Mouse (Mus musculus) adrenal gland, postnatal 4 days (tissue): ENCODE data around the gene B4galnt4. TPM values are rescaled to one million over a fixed set of nuclear protein-coding genes. Genes with fewer than 3 reads are reported as not detected.

Source experiments
- DNase-seq, 2 experiments: peaks; one replicate each; pipeline ENCODE4 v3.0.0; 2021 to 2022; ENCODE audit warnings: low spot score in 2 of 2, mixed read lengths in 2 of 2
- total RNA-seq, 2 experiments: library from RNA; stranded (reverse); gene quantifications; 2 replicates each; pipeline ENCODE4 v1.2.3; 2021

Gene B4galnt4
- total RNA-seq, 2 experiments from 2014 or later, result 7.0 to 11.3 TPM

DNA sequence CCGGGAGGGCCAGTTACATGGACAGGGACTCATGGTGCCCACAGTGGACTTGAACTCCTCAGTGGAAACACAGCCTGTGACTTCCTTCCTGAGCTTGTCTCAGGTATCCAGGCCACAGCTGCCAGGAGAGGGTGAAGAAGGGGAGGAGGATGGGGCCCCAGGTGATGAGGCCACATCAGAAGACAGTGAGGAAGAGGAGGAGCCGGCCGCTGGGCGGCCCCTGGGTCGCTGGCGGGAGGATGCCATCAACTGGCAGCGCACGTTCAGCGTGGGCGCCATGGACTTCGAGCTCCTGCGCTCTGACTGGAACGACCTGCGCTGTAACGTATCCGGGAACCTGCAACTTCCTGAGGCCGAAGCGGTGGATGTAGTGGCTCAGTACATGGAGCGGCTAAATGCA, 7.4 kb downstream of the B4galnt4 start:
- no peak for DNase-seq

DNA sequence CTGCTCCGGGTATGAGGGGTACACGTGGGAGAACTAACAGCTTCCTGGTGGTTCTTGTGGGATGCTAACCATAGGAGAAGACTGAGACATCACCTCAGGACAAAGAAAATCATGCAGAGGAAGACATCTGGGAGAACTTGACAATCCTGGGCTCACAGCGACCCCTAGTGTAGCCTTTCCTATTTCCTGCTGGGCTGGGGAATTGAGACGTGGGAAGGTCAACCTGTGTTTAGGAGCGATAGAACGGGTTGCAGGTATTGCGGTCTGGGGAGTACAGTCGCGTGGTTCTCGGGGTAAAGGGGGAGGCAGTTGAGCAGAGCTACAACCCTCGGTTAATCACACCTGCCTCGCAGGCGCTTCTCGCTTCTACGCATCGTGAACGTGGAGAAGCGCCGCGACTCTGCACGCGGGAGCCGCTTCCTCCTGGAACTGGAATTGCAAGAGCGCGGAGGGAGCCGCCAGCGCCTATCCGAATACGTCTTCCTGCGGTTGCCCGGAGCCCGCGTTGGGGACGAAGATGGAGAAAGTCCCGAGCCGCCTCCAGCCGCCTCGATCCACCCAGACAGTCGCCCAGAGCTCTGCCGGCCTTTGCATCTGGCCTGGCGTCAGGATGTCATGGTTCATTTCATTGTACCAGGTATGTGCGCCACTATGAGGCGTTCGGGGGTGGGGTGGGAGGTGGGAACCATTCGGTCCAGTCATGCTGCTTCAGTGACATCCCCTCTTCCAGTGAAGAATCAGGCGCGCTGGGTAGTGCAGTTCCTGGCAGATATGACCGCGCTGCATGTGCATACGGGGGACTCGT, 9.4 kb downstream of the B4galnt4 start:
- peak in 1 of 2 experiments; percentile 45 for DNase-seq

DNA sequence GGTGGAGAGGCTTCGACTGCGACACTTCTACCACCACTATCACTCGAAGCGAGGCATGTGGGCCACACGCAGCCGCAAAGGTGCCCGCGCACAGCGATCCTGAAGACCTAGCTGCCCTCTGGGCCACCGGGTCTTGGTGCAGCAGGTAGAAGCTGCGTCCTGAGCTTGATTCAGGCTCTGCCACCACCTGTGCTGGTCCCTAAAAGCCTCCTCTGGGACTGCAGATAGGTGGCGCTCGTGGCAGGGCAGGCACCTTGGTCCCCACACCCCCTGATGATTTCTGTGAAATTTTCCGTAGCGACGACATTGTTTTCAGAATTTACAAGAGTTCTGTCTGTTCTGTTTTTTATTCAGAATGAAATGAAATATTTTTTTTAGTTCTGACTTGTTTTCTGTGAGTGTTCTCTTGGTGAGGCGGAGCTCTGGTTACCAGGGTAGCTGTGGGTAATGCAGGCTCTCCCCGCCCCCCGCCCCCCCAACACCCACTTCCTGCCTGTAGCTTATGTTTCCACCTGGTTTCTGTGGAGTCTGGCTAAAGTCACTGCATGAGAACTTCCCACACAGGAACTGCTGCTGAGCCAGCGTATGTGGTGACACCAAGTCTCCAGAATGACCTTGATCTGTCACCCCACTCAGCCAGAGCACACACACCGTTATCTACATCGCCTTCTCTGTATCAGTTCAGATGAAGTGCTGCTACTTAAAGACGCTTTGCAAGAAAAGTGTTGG, 11.3 kb downstream of the B4galnt4 start:
- DNase-seq, result no peak

DNA sequence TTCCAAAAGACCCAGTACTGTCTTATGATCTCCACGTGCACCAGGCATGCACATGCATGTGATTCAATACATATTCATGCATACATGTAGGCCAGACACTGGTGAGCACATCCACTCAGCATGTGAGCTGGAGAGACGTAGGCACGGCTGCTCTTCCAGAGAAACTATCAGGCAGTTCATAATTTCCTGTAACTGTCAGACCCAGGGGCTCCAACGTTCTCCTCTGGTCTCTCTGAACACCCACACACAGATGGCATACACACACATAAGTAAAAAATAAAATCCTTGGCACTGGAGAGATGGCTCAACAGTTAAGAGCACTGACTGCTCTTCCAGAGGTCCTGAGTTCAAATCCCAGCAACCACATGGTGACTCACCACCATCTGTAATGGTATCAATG, 12.9 kb downstream of the B4galnt4 start:
- DNase-seq, result no peak

DNA sequence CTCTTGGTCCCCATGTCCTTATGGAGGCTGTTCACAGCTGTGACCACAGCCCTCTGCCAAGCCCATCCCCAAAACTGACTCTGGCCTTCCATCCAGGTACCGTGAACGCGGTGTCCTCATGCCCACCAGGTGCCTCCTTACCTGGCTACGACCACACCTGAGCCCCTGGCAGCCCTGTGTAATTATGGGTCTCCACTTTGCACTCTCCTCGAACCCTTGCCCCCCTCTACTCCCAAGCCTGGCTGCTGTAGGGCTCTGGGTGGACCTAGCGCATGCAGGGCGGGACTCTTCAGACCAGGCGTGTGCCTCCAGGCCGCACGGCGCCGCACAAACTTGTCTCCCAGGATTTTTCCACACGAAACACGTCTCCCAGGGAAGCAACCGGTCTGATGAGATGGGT, 16.9 kb downstream of the B4galnt4 start, which contains the start of gene Pkp3:
Pkp3 (plus strand) TSS at position 378 of the 400 bp plus-strand sequence.
- DNase-seq, result no peak

DNA sequence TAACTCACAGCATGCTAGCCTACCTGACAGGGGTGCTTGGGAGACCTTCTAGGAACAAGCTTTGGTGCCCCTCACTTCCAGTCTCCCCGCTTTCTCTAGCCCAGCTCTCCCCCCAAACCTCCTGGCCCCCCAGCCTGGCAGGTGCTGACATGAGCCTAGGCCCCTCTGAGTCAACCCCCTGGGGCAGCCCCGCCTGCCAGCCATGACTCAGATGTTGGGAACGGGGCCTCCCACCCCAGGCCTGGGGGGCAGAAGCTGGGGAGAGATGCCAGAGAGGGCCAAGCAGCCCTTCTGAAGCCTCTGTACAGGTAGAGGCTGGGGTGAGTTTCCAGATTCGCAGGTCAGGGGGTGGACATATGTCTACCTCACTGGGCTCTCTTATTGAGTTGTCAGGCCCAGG, 18.0 kb downstream of the B4galnt4 start:
- no peak for DNase-seq

DNA sequence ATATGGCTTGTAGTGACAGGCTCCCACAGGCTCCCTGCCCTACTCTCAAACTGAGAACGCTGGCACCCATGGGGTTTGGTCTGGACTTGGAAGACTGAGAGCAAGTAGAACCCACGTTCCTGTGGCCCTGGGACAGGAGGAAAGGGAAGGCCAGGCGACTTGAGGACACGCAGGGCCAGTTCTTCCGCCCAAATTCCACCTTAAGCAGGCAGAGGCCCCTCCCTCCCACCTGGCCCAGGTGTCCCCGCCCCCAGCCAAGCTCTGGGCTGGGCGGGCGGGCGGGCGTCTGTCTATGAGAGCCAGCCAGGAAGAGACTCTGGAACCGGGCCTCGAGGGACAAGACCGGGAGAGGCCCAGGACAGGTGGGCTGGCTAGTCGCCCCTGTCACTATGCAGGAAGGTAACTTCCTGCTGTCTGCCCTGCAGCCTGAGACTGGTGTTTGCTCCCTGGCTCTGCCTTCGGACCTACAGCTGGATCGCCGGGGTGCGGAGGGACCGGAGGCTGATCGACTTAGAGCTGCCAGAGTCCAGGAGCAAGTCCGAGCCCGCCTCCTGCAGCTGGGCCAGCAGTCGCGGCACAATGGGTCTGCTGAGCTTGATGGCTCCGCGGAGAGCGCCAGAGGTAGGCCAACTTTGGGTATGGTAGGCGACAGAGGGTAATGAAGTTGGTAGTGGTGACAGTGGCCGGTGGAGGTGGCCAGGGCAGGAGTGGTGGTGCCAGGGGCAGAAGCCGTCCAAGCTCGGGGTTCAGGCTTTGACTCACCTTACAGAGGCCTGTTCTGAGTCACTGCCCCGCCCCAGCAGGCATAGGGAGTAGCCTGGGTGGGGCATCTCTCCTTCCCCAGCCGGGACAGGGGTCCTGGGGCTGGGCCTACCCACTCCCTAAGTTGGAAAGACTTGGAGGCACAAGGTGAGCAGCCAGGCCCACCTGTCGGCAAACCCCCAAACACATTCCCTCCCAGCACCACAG, 18.9 kb downstream of the B4galnt4 start:
- no peak for DNase-seq

DNA sequence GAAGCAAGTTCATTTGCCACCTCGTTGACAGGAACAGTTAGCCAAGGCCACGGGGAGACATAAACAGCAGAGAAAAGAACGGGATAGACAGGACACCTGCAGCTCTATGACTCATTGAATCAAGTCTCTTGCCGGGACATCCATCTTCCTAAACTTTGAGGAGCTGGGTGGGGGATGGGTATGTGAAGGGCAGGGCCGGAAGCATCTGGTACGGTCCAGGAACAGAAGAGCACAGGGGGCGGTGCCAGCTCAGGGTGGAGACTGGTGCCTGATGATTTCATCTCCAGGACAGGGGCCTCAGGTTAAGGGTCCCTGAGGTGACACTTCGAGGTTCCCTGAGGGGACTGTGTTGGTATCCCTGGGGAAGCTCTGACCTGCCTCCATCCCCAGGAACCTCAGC, 27.0 kb downstream of the B4galnt4 start:
- DNase-seq, result no peak

DNA sequence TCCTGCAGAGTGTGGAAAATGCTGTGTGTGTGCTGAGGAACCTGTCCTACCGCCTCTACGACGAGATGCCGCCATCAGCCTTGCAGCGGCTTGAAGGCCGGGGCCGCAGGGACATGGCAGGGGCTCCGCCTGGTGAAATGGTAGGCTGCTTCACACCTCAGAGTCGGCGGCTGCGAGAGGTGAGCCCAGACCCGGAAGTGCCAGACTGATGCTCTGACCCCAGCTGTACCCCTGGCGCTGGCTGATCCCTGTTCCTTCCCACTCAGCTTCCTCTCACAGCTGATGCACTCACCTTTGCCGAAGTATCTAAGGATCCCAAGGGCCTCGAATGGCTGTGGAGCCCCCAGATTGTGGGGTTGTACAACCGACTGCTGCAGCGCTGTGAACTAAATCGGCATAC, 27.6 kb downstream of the B4galnt4 start:
- DNase-seq, result no peak

DNA sequence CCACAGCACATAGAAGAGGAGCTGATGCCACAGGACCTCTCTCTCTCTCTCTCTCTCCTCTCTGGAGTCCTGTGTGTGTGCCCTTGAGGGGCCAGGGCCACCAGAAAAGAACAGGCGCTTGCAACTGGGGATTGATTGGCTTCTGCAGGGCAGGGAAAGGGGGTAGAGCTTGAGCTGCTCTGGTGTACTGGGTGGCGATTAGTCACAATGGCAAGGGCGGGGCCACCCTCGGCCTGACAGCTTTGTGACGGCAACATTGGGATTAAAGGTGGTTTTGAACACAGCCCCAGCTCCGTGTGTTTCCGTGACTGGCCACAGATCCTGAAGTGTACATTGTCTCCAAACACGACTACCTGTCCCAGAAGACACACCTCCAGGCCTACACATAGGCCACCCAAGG, 29.3 kb downstream of the B4galnt4 start:
- DNase-seq, result no peak

DNA sequence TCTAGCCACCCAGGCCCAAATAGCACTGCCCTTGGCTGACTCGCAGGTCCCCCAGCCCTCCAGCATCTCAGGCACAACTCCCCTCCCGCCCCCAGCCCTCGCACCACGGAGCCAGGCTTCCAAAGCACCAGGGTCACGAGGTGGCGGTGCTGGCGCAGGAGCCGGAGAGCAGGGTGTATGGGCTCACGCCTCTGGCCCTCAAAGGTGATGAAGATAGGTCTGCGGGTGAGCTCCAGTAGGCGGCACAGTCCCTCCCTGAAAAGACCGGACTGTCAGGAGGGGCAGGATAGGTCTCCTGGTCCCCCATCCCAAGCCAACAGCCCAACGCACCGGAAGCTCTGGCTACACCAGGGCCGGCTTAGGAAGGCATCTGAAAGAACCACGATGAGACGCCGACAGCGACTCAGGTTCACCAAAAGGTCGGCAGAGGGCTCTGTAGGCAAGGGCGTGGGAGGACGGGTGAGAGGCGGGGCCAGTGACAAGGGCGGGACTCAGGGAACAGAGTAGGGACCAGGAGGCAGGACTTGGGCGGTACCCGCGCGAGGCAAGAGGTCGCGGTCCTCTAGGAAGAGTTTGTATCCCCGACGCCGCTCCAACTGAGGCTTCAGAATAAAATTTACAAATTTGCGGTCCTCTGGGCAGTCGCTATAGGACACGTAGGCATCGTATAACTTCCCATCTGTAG, 31.3 kb downstream of the B4galnt4 start:
- peak in 1 of 2 experiments; percentile 74 for DNase-seq

DNA sequence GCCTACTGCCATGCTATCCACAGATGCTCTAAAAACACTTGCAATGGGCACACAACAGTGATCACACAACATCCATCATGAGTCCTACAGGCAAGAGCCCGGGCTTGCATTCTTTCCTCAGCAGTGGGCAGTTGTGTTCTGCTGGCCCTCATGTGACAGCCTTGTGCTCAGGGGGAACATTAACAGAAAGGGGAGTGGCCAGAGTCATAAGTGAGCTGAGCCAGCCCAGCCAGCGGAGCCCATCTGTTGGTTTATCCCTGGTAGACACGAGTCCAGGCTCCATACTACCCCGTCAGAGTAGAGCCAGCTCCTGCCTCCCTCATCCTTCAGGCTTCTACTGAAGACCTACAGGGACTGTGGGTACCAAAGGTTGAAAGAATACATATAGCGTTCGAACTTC, 33.0 kb downstream of the B4galnt4 start:
- no peak for DNase-seq

DNA sequence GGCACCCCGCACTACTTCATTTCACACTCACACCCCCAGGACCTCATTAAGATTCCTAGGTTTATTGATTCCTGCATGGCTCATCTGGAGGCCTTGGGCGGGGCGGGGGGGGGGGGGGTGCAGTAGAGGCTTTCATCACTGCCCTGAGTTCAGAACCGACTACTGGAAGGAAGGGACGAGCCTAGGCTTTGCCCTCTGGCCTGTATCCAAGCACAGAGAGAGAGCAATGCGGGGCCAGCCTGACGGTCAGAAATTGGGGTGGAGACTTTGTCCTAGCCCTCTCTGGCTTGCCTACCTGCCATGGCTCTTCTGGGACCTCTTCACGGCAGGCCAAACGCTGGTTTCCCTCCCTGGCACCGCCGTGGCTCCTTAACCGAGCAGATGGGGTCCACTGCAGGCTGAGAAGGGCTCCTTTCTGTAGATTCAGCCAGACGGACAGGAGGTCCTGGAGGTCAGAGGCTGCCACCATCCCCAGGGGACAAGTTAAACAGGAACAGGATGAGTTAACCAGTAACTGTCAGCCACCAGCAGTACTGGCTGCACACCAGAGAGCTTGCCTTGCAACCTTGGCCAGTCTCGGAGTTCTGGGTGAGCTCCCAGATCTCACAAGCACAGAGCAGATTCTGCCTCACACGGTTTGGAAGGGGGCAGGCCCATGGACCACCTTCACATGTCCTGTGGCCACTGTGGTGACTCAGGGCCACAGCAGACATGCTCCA, 33.7 kb downstream of the B4galnt4 start:
- DNase-seq, result no peak

DNA sequence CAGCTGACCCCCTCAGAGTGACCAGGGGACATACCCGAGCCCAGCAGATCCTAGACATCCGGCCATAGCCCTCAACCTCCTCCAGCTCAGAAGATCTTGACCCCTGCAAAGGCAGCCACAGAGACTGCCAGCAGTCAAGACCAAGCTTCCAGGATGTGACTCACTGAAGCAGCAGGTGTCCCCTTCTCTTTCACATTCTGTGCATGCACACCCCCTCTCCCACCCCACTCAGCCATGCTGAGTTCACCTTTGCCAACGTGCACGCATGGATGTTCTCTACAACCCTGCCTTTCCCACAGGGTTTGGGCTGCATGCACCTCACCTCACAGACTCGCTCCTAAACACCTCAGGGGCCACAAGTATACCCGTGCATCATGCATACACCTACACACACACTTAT, 35.1 kb downstream of the B4galnt4 start:
- no peak for DNase-seq

DNA sequence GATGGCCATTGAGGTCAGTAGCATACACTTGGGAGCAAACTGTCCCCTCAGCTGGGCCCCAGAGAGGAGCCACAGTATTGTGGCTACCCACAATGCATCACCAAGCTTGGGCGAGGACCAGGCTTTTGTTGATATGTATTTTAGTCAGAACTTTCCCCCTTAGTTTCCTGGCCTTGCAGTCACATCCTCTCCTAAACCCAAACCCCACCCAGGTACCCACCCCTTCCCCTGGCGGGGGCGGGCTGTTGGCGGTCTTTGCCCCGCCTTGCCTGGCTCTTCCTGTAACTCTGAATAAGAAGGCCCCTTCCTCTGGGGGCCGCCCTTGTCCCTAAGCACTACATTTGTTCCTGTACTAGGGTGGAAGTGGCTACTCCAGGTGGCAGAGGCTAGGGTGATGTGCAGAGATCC, 35.7 kb downstream of the B4galnt4 start:
- peak in 1 of 2 experiments; percentile 28 for DNase-seq

DNA sequence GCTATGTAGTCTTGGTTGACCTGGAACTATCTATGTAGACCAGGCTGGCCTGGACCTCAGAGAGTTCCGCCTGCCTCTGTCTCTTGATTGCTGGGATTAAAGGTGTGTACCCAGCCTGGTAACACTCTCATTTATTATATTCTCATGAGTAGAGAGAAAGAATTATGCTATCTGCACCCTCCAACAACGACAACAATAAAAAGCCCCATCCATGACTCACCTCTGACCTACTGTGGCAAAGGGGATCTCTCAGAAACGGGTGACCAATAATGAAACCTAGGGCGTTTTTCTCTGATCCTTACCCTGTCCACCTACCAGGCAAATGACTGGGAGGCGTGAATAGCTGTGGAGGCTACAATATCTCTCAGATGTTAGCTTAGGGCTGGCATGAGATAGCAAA, 36.3 kb downstream of the B4galnt4 start:
- DNase-seq, result no peak

DNA sequence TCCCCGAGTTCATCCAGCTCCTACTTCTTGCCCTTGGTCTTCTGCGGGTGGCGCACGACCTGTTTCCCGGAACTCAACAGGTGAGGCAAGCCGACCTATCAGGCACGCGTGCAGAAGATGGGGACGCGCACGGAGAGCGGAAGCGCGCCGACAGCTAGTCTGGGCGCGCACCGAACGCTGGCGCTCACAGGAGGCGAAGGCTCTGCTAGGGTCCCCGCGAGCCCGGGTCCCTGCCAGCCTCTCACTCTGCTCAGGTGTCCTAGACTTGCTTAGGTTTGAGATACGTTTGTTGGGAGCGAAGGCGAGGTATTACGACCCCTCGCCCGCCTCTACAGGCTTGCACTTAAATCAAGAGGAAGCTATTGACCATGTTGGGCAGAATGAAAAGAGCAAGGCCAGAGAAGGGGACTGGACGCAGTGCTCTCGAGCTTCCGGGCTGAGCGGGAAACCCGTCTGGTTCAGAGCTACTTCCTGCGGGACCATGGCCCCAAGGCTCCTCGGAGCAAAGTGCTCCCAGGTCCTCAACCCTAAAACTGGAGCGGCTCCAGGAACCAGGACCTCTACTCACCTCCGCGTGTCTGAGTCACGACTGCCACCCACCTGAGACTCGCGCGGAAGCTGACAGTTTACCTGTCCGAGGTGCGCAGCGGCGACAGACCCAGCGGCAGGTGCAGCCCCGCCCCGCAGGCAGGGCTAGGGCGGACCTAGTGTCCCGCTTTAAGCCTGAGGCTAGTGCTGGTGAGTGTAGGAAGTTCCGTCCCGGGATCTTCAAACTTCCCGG, 39.2 kb downstream of the B4galnt4 start, which contains the start of gene Sigirr:
Sigirr (minus strand) TSS at position 662 of the 781 bp plus-strand sequence.
- DNase-seq, result no peak

DNA sequence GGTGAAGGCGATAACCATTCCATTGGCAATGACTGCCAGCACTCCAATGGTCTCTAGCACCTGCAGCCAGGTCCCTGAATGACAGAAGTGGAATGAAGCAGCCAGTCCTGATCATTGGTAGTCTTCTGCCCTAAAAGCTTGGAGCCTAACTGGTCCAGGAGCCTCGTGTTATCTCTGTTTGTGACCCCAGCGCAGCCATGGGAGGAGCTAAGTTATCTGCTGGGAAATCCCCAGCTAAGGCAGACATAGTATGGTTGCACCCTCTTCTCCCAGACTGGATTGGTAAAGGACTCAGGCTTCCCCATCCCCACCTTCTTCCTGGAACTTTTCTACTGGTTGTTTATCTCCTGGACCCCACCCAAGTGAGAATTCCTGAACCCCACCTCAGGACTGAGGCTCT, 42.3 kb downstream of the B4galnt4 start:
- DNase-seq, result no peak

DNA sequence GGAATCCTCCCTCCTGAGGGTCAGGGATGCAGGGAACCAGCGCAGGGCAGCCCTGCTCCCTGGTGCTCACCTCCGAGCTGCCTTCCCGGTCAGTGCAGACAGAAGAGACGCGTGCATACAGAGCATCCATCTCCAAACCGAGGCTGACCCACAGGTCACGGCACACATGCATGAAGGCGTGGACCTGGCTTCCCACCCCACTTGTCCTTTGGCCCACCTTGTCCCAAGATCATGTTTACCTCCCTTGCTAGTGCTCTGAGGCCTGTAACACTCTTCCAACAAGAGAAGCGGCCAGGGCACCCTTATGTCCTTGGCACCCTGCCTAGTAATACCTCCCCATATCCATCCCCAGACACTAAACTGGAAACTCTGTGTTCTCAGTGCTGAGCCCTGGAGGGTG, 55.0 kb downstream of the B4galnt4 start:
- no peak for DNase-seq
